Mouse (Mus musculus): ENCODE measurements at regions not wholly inside any gene's neighbourhood (a gene's known extent, or its start where the extent isn't known, plus 50 kb on each side); places are given as distances from the start of the nearest gene placed in this dataset.

DNA sequence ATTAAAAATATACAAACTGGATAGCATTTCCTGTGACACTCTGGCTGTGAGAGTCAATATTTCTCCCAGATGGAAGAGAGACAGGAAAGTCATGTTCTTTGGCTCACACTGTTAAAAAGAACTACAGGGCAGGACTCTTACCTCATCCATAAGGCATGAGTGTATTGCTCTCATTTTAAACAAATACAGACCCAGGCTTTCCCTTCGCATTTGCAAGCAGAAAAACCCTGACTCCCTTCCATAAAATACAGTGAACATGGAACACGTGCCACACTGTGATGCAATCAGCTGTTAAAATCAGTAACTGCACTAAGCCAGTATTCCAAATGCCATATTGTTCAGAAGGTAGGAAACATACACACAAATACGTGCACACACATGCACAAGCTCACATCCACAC lies 323.1 kb downstream of the Agtpbp1 start:
- no peak for TF ChIP-seq CTCF (IDR thresholded peaks at IDR 0.05; ENCODE audit: insufficient read depth, low read depth, low read length)
- TF ChIP-seq POLR2A (IDR thresholded peaks at IDR 0.05; ENCODE audit: insufficient read depth, low read depth, low read length): no peak

All from olfactory bulb, adult 2 months (tissue).